Mouse (Mus musculus): Measurements from ENCODE around the gene Sbno1. TPM values are rescaled to one million over a fixed set of nuclear protein-coding genes. Genes with fewer than 3 reads are reported as not detected.

Sbno1 gene
- polyA plus RNA-seq, 1 experiment = 56.4 TPM

DNA sequence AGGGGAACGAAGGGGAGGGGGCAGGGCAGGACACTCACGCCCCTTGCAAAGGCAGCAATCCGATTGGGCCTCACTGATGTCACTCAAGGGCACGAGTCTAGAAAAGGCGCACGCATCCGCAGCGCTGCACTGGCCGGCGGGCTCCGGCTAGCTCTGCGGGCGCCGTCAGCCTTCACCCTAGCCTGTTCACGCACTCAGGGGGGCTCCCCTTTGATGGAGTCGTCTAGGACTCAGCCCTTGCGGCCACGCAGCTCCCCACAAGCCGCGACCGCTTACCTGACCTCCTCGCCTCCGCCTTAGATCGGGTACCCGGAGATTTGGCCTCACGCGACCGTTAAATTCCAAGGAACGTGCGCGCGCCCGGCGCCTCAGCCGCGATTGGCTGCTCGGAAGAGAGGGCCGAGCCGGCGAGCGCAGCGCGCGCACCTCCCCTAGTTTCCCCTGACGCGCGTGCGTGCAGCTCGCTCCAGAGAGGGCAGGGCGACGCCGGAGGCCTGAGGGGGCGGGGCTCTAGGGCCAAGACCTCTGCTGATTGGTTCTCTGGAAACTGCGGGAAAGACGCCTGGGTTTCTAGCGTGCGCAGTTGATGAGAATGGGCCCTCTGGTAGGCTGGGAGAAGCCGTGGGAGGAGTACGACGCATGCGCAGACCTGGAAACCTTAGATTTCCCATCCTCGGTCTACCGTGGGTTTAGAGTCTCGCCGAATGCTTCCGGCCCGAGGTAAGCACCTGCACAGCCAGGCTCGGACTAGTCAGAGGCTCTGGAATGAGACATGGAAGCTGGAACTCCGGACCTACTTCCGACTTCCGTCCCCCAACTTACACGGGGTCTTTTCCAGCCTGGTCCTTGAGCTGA lies 98.1 kb downstream of the Sbno1 start, which contains the start of the genes Mphosph9 and 2810006K23Rik:
Gene Mphosph9 (minus strand): TSS at position 463 of the 855 bp plus-strand sequence.
Gene 2810006K23Rik (plus strand): TSS at position 580 of the 855 bp plus-strand sequence.
- H3K4me3 ChIP-seq (ENCODE audit: insufficient read depth, low read length) = peak within 1 kb of the TSS; percentile 51
- no peaks in the 10 kb centered on the region; the same call in 1 of the 2 replicates for H3K4me1 ChIP-seq (ENCODE audit: control insufficient read depth, insufficient read depth, low read length)
- TF ChIP-seq POLR2A (IDR thresholded peaks at IDR 0.05; ENCODE audit: extremely low read depth, insufficient read depth, low read length) (peak; percentile 99), CTCF (IDR thresholded peaks at IDR 0.05; ENCODE audit: extremely low read depth, insufficient read depth, low read length) (no peak)
- H3K27ac ChIP-seq (ENCODE audit: insufficient read depth, low read length) = peak within 1 kb of the TSS; percentile 72

DNA sequence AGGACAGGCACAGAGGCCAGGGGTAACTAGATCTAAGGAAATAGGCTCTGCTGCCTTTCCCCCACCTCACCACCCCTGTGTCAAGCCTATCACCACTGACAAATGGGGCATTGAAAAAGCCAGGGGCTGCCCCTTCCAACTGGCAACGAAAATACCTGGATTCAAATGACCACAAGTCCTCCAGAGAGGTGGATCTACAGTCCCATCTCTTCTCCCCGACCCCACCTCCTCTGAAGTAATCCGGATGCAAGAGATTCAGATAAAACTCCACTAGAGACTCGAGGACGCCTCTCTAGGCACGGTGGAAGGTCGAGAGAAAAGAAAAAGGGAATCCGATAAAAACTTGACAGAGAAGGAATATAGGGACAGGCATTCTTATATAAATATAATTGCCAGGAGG lies 99.0 kb downstream of the Sbno1 start:
- TF ChIP-seq CTCF (IDR thresholded peaks at IDR 0.05; ENCODE audit: extremely low read depth, insufficient read depth, low read length) (no peak), POLR2A (IDR thresholded peaks at IDR 0.05; ENCODE audit: extremely low read depth, insufficient read depth, low read length) (no peak)
- Histone ChIP-seq H3K4me3 (ENCODE audit: insufficient read depth, low read length) (peak overlapping the region; percentile 51), H3K4me1 (ENCODE audit: control insufficient read depth, insufficient read depth, low read length) (no peaks in the 10 kb centered on the region; the same call in 1 of the 2 replicates), H3K27ac (ENCODE audit: insufficient read depth, low read length) (no peak overlapping the region)

Other genes starting within 250 kb of the Sbno1 start
- 178 and 196 TPM in 2 replicates for gene Pitpnm2, start 176.2 kb downstream of the Sbno1 start, polyA plus RNA-seq (2012; rRNA removed)
- gene Mphosph9, start 98.0 kb downstream of the Sbno1 start, polyA plus RNA-seq (2012; rRNA removed) = 21.0 and 22.3 TPM in 2 replicates
- gene 2810006K23Rik, start 97.9 kb downstream of the Sbno1 start, polyA plus RNA-seq (2012; rRNA removed) = 13.5 and 13.6 TPM in 2 replicates
- gene Cdk2ap1, start 62.9 kb downstream of the Sbno1 start, polyA plus RNA-seq (2012; rRNA removed) = 252 and 264 TPM in 2 replicates
- 51.9 and 54.9 TPM in 2 replicates for gene Kmt5a, start 13.9 kb upstream of the Sbno1 start, polyA plus RNA-seq (2012; rRNA removed)
- 26.9 and 27.1 TPM in 2 replicates for gene Rilpl2, start 52.4 kb upstream of the Sbno1 start, polyA plus RNA-seq (2012; rRNA removed)
- 11.5 TPM in 2 replicates for gene Snrnp35, start 57.1 kb upstream of the Sbno1 start, polyA plus RNA-seq (2012; rRNA removed)
- 55.4 and 56.5 TPM in 2 replicates for gene Rilpl1, start 105.4 kb upstream of the Sbno1 start, polyA plus RNA-seq (2012; rRNA removed)
- gene Tmed2, start 114.7 kb upstream of the Sbno1 start, polyA plus RNA-seq (2012; rRNA removed) = 110 and 121 TPM in 2 replicates
- gene Ddx55, start 126.9 kb upstream of the Sbno1 start, polyA plus RNA-seq (2012; rRNA removed) = 40.3 and 42.4 TPM in 2 replicates
- 32.6 and 32.9 TPM in 2 replicates for gene Eif2b1, start 153.1 kb upstream of the Sbno1 start, polyA plus RNA-seq (2012; rRNA removed)
- gene Gtf2h3, start 153.1 kb upstream of the Sbno1 start, polyA plus RNA-seq (2012; rRNA removed) = 46.0 and 47.5 TPM in 2 replicates
- gene Atp6v0a2, start 202.6 kb upstream of the Sbno1 start, polyA plus RNA-seq (2012; rRNA removed) = 46.2 and 48.0 TPM in 2 replicates